Mouse (Mus musculus): ENCODE results near the gene Vmn1r10.

DNA sequence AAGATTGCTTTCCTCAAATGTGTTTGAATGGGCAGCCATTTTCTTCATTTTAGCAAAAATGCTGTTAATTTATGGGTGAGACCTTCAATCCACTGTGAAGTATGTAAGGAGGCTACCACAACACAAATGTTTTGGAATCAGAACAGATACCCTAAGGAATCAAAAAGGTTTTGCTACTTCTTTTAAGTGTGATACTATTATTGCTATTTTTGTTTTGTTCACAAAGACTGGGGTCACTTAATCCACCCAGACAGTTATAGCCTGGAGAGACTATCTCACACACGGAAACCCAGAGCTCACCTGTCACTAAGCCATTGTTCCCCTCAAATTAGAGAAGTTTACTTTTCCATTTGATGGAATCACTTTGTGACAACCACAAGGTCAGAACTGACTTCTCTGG, 23.9 kb downstream of the Vmn1r10 start, which contains the start of gene Vmn1r11:
- TF ChIP-seq POLR2A (IDR thresholded peaks at IDR 0.05; ENCODE audit: borderline replicate concordance, extremely low read depth, insufficient read depth, insufficient read length, poor library complexity, severe bottlenecking) (no peak), CTCF (IDR thresholded peaks at IDR 0.05; ENCODE audit: borderline replicate concordance, extremely low read depth, insufficient read depth, insufficient read length) (no peak)
